Mouse (Mus musculus): ENCODE measurements around the gene Ptprq. TPM values are rescaled to one million over a fixed set of nuclear protein-coding genes. Genes with fewer than 3 reads are reported as not detected.

Gene Ptprq
- polyA plus RNA-seq (2012; ENCODE audit: insufficient read depth, low replicate concordance): not detected in 2 replicates

GRCm38 (mm10) chr10:107719806-107720205 lies at the start of gene Ptprq:
TSS of gene Ptprq (minus strand) at chr10:107720051.
- Histone ChIP-seq H3K36me3 (replicated peaks; ENCODE audit: low read length) (no peaks in the 10 kb centered on the region), H3K4me1 (no peaks in the 10 kb centered on the region), H3K27me3 (replicated peaks) (no peaks in the 10 kb centered on the region), H3K9me3 (peaks cover 5% of the 10 kb centered on the region; the same call in 1 of the 2 replicates), H3K4me3 (replicated peaks) (no peak within 1 kb of the TSS)
- TF ChIP-seq FLI1 (IDR thresholded peaks at IDR 0.05; ENCODE audit: low read length) (no peak), GATA1 (IDR thresholded peaks at IDR 0.05; ENCODE audit: borderline replicate concordance, low read length) (no peak)

- no peaks in the 10 kb centered on the region for H3K36me3 ChIP-seq (replicated peaks; ENCODE audit: low read length)
- no peaks in the 10 kb centered on the region for H3K27me3 ChIP-seq (replicated peaks)
- no peak for TF ChIP-seq GATA1 (IDR thresholded peaks at IDR 0.05; ENCODE audit: borderline replicate concordance, low read length)
- no peak for TF ChIP-seq FLI1 (IDR thresholded peaks at IDR 0.05; ENCODE audit: low read length)
- no peaks in the 10 kb centered on the region for H3K4me1 ChIP-seq
- H3K4me3 ChIP-seq (replicated peaks): no peak overlapping the region
- no peaks in the 10 kb centered on the region for H3K9me3 ChIP-seq
Measured at GRCm38 (mm10) chr10:107759624-107760023, 39.8 kb upstream of the Ptprq start.

- Histone ChIP-seq H3K36me3 (replicated peaks; ENCODE audit: low read length) (no peaks in the 10 kb centered on the region), H3K9me3 (no peaks in the 10 kb centered on the region), H3K27me3 (replicated peaks) (no peaks in the 10 kb centered on the region), H3K4me1 (no peaks in the 10 kb centered on the region), H3K4me3 (replicated peaks) (no peak overlapping the region)
- TF ChIP-seq GATA1 (IDR thresholded peaks at IDR 0.05; ENCODE audit: borderline replicate concordance, low read length): no peak
- no peak for TF ChIP-seq FLI1 (IDR thresholded peaks at IDR 0.05; ENCODE audit: low read length)
Measured at GRCm38 (mm10) chr10:107753471-107753870, 33.6 kb upstream of the Ptprq start.

GRCm38 (mm10) chr10:107752351-107753143 lies 32.7 kb upstream of the Ptprq start:
- TF ChIP-seq GATA1 (IDR thresholded peaks at IDR 0.05; ENCODE audit: borderline replicate concordance, low read length): no peak
- no peak for TF ChIP-seq FLI1 (IDR thresholded peaks at IDR 0.05; ENCODE audit: low read length)
- no peaks in the 10 kb centered on the region for H3K36me3 ChIP-seq (replicated peaks; ENCODE audit: low read length)
- no peak overlapping the region for H3K4me3 ChIP-seq (replicated peaks)
- no peaks in the 10 kb centered on the region for H3K4me1 ChIP-seq
- no peaks in the 10 kb centered on the region for H3K27me3 ChIP-seq (replicated peaks)
- no peaks in the 10 kb centered on the region for H3K9me3 ChIP-seq

GRCm38 (mm10) chr10:107751944-107752343 lies 32.1 kb upstream of the Ptprq start:
- Histone ChIP-seq H3K4me3 (replicated peaks) (no peak overlapping the region), H3K27me3 (replicated peaks) (no peaks in the 10 kb centered on the region), H3K36me3 (replicated peaks; ENCODE audit: low read length) (no peaks in the 10 kb centered on the region), H3K9me3 (no peaks in the 10 kb centered on the region), H3K4me1 (no peaks in the 10 kb centered on the region)
- TF ChIP-seq GATA1 (IDR thresholded peaks at IDR 0.05; ENCODE audit: borderline replicate concordance, low read length) (no peak), FLI1 (IDR thresholded peaks at IDR 0.05; ENCODE audit: low read length) (no peak)

GRCm38 (mm10) chr10:107747566-107747965 lies 27.7 kb upstream of the Ptprq start:
- TF ChIP-seq FLI1 (IDR thresholded peaks at IDR 0.05; ENCODE audit: low read length) (no peak), GATA1 (IDR thresholded peaks at IDR 0.05; ENCODE audit: borderline replicate concordance, low read length) (no peak)
- Histone ChIP-seq H3K27me3 (replicated peaks) (no peaks in the 10 kb centered on the region), H3K4me3 (replicated peaks) (no peak overlapping the region), H3K4me1 (no peaks in the 10 kb centered on the region), H3K36me3 (replicated peaks; ENCODE audit: low read length) (no peaks in the 10 kb centered on the region), H3K9me3 (no peaks in the 10 kb centered on the region)

- Histone ChIP-seq H3K9me3 (no peaks in the 10 kb centered on the region), H3K27me3 (replicated peaks) (no peaks in the 10 kb centered on the region), H3K4me3 (replicated peaks) (no peak overlapping the region), H3K4me1 (no peaks in the 10 kb centered on the region), H3K36me3 (replicated peaks; ENCODE audit: low read length) (no peaks in the 10 kb centered on the region)
- TF ChIP-seq GATA1 (IDR thresholded peaks at IDR 0.05; ENCODE audit: borderline replicate concordance, low read length): no peak
- TF ChIP-seq FLI1 (IDR thresholded peaks at IDR 0.05; ENCODE audit: low read length): no peak
Measured at GRCm38 (mm10) chr10:107746717-107747116, 26.9 kb upstream of the Ptprq start.

GRCm38 (mm10) chr10:107739815-107740214 lies 20.0 kb upstream of the Ptprq start:
- no peaks in the 10 kb centered on the region for H3K4me1 ChIP-seq
- no peaks in the 10 kb centered on the region for H3K27me3 ChIP-seq (replicated peaks)
- TF ChIP-seq FLI1 (IDR thresholded peaks at IDR 0.05; ENCODE audit: low read length) (no peak), GATA1 (IDR thresholded peaks at IDR 0.05; ENCODE audit: borderline replicate concordance, low read length) (no peak)
- H3K9me3 ChIP-seq: no peaks in the 10 kb centered on the region
- H3K36me3 ChIP-seq (replicated peaks; ENCODE audit: low read length): no peaks in the 10 kb centered on the region
- H3K4me3 ChIP-seq (replicated peaks): no peak overlapping the region

GRCm38 (mm10) chr10:107737743-107738142 lies 17.9 kb upstream of the Ptprq start:
- no peak for TF ChIP-seq FLI1 (IDR thresholded peaks at IDR 0.05; ENCODE audit: low read length)
- no peak for TF ChIP-seq GATA1 (IDR thresholded peaks at IDR 0.05; ENCODE audit: borderline replicate concordance, low read length)
- Histone ChIP-seq H3K36me3 (replicated peaks; ENCODE audit: low read length) (no peaks in the 10 kb centered on the region), H3K4me3 (replicated peaks) (no peak overlapping the region), H3K27me3 (replicated peaks) (no peaks in the 10 kb centered on the region), H3K4me1 (no peaks in the 10 kb centered on the region), H3K9me3 (no peaks in the 10 kb centered on the region)

GRCm38 (mm10) chr10:107735448-107735847 lies 15.6 kb upstream of the Ptprq start:
- no peaks in the 10 kb centered on the region for H3K4me1 ChIP-seq
- no peaks in the 10 kb centered on the region for H3K36me3 ChIP-seq (replicated peaks; ENCODE audit: low read length)
- TF ChIP-seq GATA1 (IDR thresholded peaks at IDR 0.05; ENCODE audit: borderline replicate concordance, low read length): no peak
- TF ChIP-seq FLI1 (IDR thresholded peaks at IDR 0.05; ENCODE audit: low read length): no peak
- H3K27me3 ChIP-seq (replicated peaks): no peaks in the 10 kb centered on the region
- no peaks in the 10 kb centered on the region for H3K9me3 ChIP-seq
- no peak overlapping the region for H3K4me3 ChIP-seq (replicated peaks)

All from megakaryocyte, embryonic 14.5 days (primary cell).